Mouse (Mus musculus) ovary, postnatal 10 days (tissue): ENCODE measurements around the gene Fancd2os.

Experiments used
- DNase-seq: peaks from one replicate; pipeline ENCODE4 v3.0.0; 2022; ENCODE audit warnings: low spot score

Fancd2os gene

GRCm38 (mm10) chr6:113600543-113601139 is at the start of gene Fancd2os:
Fancd2os (minus strand) TSS chr6:113600715.
- DNase-seq = no peak

GRCm38 (mm10) chr6:113650197-113650640 is 49.7 kb upstream of the Fancd2os start:
- no peak for DNase-seq

GRCm38 (mm10) chr6:113649346-113650196 is 49.1 kb upstream of the Fancd2os start:
- DNase-seq = no peak

GRCm38 (mm10) chr6:113644808-113645207 is 44.3 kb upstream of the Fancd2os start:
- no peak for DNase-seq

GRCm38 (mm10) chr6:113643967-113644366 is 43.5 kb upstream of the Fancd2os start:
- no peak for DNase-seq

- DNase-seq = no peak
Observed at GRCm38 (mm10) chr6:113643021-113643420, 42.5 kb upstream of the Fancd2os start.

GRCm38 (mm10) chr6:113642605-113643004 is 42.1 kb upstream of the Fancd2os start:
- no peak for DNase-seq

- no peak for DNase-seq
Observed at GRCm38 (mm10) chr6:113639201-113639600, 38.7 kb upstream of the Fancd2os start.

GRCm38 (mm10) chr6:113638302-113639040 is 38.0 kb upstream of the Fancd2os start, which contains the start of gene Irak2:
Irak2 (plus strand) TSS chr6:113638467.
- peak; percentile 82 for DNase-seq

- no peak for DNase-seq
Observed at GRCm38 (mm10) chr6:113632863-113633262, 32.3 kb upstream of the Fancd2os start.

- no peak for DNase-seq
Observed at GRCm38 (mm10) chr6:113630322-113630721, 29.8 kb upstream of the Fancd2os start.

GRCm38 (mm10) chr6:113624989-113625770 is 24.7 kb upstream of the Fancd2os start:
- no peak for DNase-seq

- DNase-seq = peak; percentile 72
Observed at GRCm38 (mm10) chr6:113623941-113624751, 23.6 kb upstream of the Fancd2os start, which contains the start of gene Vhl. Vhl (plus strand) TSS chr6:113623959.

- no peak for DNase-seq
Observed at GRCm38 (mm10) chr6:113623386-113623785, 22.9 kb upstream of the Fancd2os start.

GRCm38 (mm10) chr6:113615489-113615888 is 15.0 kb upstream of the Fancd2os start:
- no peak for DNase-seq

- no peak for DNase-seq
Observed at GRCm38 (mm10) chr6:113614997-113615396, 14.5 kb upstream of the Fancd2os start.

- no peak for DNase-seq
Observed at GRCm38 (mm10) chr6:113614152-113614551, 13.6 kb upstream of the Fancd2os start.

GRCm38 (mm10) chr6:113612258-113612969 is 11.9 kb upstream of the Fancd2os start:
- no peak for DNase-seq

- DNase-seq = no peak
Observed at GRCm38 (mm10) chr6:113609293-113609692, 8.8 kb upstream of the Fancd2os start.

GRCm38 (mm10) chr6:113608871-113609270 is 8.4 kb upstream of the Fancd2os start:
- DNase-seq = no peak
